Mouse (Mus musculus) layer of hippocampus, adult 9-10 months (tissue): ENCODE results near the gene Fcrla.

Experiments used
- DNase-seq: peaks from one replicate; pipeline ENCODE4 v3.0.0; 2022; ENCODE audit warnings: low spot score

Gene Fcrla

GRCm38 (mm10) chr1:170928467-170928866 lies 1.1 kb upstream of the Fcrla start:
- DNase-seq, result no peak

- no peak for DNase-seq
Observed at GRCm38 (mm10) chr1:170926941-170927340, 442 bp downstream of the Fcrla start.

- no peak for DNase-seq
Observed at GRCm38 (mm10) chr1:170924485-170924884, 2.9 kb downstream of the Fcrla start.

GRCm38 (mm10) chr1:170919308-170919707 lies 8.1 kb downstream of the Fcrla start:
- DNase-seq, result no peak

GRCm38 (mm10) chr1:170915657-170916056 lies 11.7 kb downstream of the Fcrla start:
- no peak for DNase-seq

- DNase-seq, result no peak
Observed at GRCm38 (mm10) chr1:170912891-170913615, 14.3 kb downstream of the Fcrla start, which contains the start of gene Fcrlb. TSS of gene Fcrlb (minus strand) at chr1:170912941.

GRCm38 (mm10) chr1:170911907-170912660 lies 15.3 kb downstream of the Fcrla start:
- DNase-seq, result no peak

GRCm38 (mm10) chr1:170908341-170908740 lies 19.0 kb downstream of the Fcrla start:
- DNase-seq, result no peak

GRCm38 (mm10) chr1:170907456-170908191 lies 19.8 kb downstream of the Fcrla start:
- DNase-seq, result no peak

GRCm38 (mm10) chr1:170907111-170907455 lies 20.3 kb downstream of the Fcrla start:
- DNase-seq, result no peak

- DNase-seq, result no peak
Observed at GRCm38 (mm10) chr1:170903485-170903884, 23.9 kb downstream of the Fcrla start.

- peak; percentile 77 for DNase-seq
Observed at GRCm38 (mm10) chr1:170901536-170902238, 25.7 kb downstream of the Fcrla start.

GRCm38 (mm10) chr1:170900799-170901467 lies 26.4 kb downstream of the Fcrla start:
- peak; percentile 78 for DNase-seq

- no peak for DNase-seq
Observed at GRCm38 (mm10) chr1:170898413-170899075, 28.8 kb downstream of the Fcrla start.

- no peak for DNase-seq
Observed at GRCm38 (mm10) chr1:170896651-170897281, 30.6 kb downstream of the Fcrla start.

- DNase-seq, result peak; percentile 75
Observed at GRCm38 (mm10) chr1:170894603-170895602, 32.5 kb downstream of the Fcrla start.

GRCm38 (mm10) chr1:170892279-170892678 lies 35.1 kb downstream of the Fcrla start:
- no peak for DNase-seq

GRCm38 (mm10) chr1:170891646-170892045 lies 35.7 kb downstream of the Fcrla start:
- no peak for DNase-seq

GRCm38 (mm10) chr1:170889310-170889709 lies 38.1 kb downstream of the Fcrla start:
- no peak for DNase-seq
